Mouse (Mus musculus): ENCODE results near the gene Art2b.
"Not testable (repeated sequence)": the region's sequence is repeated elsewhere in the genome, so short reads cannot be mapped to it uniquely, and the experiment has no call there.

- not testable (repeated sequence) for TF ChIP-seq CTCF (IDR thresholded peaks at IDR 0.05; ENCODE audit: borderline replicate concordance, control insufficient read depth, extremely low read depth, insufficient read depth, low read length, poor library complexity); POLR2A (IDR thresholded peaks at IDR 0.05; ENCODE audit: control insufficient read depth, extremely low read depth, insufficient read depth, low read length, poor library complexity)
Observed at GRCm38 (mm10) chr7:101580863-101581262, 4.5 kb downstream of the Art2b start.

Data from thymus, adult 2 months (tissue).